Mouse (Mus musculus): ENCODE measurements around the gene Plpp7. TPM values are rescaled to one million over a fixed set of nuclear protein-coding genes. Genes with fewer than 3 reads are reported as not detected.

Plpp7 gene
- polyA plus RNA-seq, 1 experiment, result 7.7 TPM

DNA sequence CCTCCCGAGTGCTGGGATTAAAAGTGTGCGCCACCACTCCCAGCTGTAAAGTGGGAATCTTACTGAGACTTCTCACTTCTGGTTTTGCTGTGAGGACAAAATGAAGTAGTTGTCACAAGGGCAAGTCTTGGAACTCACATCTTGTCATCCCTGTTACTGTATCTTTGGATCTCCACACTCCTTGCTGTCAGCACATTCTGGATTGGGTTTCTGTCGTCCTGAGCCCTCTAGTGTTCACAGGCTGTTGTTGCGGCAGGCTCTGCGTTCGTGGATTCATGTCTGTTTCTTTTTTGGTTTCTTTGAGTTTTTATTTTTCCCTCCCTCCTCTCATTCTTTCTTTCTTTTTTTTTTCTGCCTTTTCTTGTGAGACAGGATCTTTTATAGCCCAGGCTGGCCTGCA, 35.1 kb downstream of the Plpp7 start:
- Histone ChIP-seq H3K27me3 (ENCODE audit: control insufficient read depth, insufficient read depth, low read length) (no peaks in the 10 kb centered on the region), H3K4me3 (ENCODE audit: control insufficient read depth, insufficient read depth, low read length) (no peak overlapping the region), H3K36me3 (ENCODE audit: control insufficient read depth, insufficient read depth, low read length) (no peaks in the 10 kb centered on the region), H3K4me1 (replicated peaks; ENCODE audit: control insufficient read depth, insufficient read depth, low read length) (peaks cover 26% of the 10 kb centered on the region), H3K27ac (ENCODE audit: control insufficient read depth, insufficient read depth, low read length) (no peak overlapping the region)
- TF ChIP-seq POLR2A (IDR thresholded peaks at IDR 0.05; ENCODE audit: control insufficient read depth, extremely low read depth, insufficient read depth, low read length, poor library complexity) (no peak), CTCF (IDR thresholded peaks at IDR 0.05; ENCODE audit: borderline replicate concordance, control insufficient read depth, extremely low read depth, insufficient read depth, low read length, poor library complexity) (no peak)
- peak; percentile 65 for DNase-seq
- WGBS, result 34% methylated on average over 6 of the region's 6 CpGs

- no peak overlapping the region for H3K4me3 ChIP-seq (ENCODE audit: control insufficient read depth, insufficient read depth, low read length)
- TF ChIP-seq CTCF (IDR thresholded peaks at IDR 0.05; ENCODE audit: borderline replicate concordance, control insufficient read depth, extremely low read depth, insufficient read depth, low read length, poor library complexity) (no peak), POLR2A (IDR thresholded peaks at IDR 0.05; ENCODE audit: control insufficient read depth, extremely low read depth, insufficient read depth, low read length, poor library complexity) (no peak)
- WGBS, result 94% methylated on average over 9 of the region's 9 CpGs
- H3K4me1 ChIP-seq (replicated peaks; ENCODE audit: control insufficient read depth, insufficient read depth, low read length), result peaks cover 26% of the 10 kb centered on the region
- H3K27ac ChIP-seq (ENCODE audit: control insufficient read depth, insufficient read depth, low read length), result peak overlapping the region; percentile 72
- DNase-seq, result no peak
- no peaks in the 10 kb centered on the region for H3K27me3 ChIP-seq (ENCODE audit: control insufficient read depth, insufficient read depth, low read length)
- no peaks in the 10 kb centered on the region for H3K36me3 ChIP-seq (ENCODE audit: control insufficient read depth, insufficient read depth, low read length)
Measured at GRCm38 (mm10) chr2:32131205-32131834, 36.0 kb downstream of the Plpp7 start.

DNA sequence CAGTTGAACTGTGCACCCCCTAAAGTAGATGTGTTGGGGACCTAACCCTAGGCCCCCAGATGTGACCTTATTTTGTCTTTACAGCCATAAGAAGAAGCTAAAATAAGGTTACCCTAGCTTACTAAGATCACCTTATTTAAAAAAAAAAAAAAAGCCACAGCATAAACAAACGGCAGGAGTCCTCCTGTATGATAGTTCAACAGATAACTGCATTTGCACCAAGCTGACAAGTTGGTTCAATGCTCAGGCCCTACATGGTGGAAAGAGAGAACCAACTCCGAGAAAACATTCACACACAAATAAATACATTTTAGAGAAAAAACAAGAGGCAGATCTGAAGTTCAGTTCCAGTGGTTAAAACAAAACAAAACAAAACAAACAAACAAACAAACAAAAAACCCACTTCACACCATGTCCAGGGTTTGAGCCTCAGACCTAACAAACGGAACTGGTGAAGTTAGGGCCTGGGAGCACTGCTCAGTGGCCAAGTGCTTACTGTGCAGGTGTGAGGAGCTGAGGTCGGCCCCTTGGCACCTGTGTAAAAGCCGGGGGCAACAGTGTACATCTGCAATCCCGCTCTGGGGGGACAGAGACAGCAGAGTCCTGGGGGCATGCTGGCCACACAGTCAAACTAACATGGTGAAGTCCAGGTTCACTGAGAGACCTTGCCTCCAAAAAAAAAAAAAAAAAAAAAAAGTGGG, 36.7 kb downstream of the Plpp7 start:
- peaks cover 26% of the 10 kb centered on the region for H3K4me1 ChIP-seq (replicated peaks; ENCODE audit: control insufficient read depth, insufficient read depth, low read length)
- 48% methylated on average over 6 of the region's 6 CpGs for WGBS
- peak overlapping the region; percentile 72 for H3K27ac ChIP-seq (ENCODE audit: control insufficient read depth, insufficient read depth, low read length)
- TF ChIP-seq POLR2A (IDR thresholded peaks at IDR 0.05; ENCODE audit: control insufficient read depth, extremely low read depth, insufficient read depth, low read length, poor library complexity), result no peak
- no peak for TF ChIP-seq CTCF (IDR thresholded peaks at IDR 0.05; ENCODE audit: borderline replicate concordance, control insufficient read depth, extremely low read depth, insufficient read depth, low read length, poor library complexity)
- no peaks in the 10 kb centered on the region for H3K27me3 ChIP-seq (ENCODE audit: control insufficient read depth, insufficient read depth, low read length)
- no peaks in the 10 kb centered on the region for H3K36me3 ChIP-seq (ENCODE audit: control insufficient read depth, insufficient read depth, low read length)
- DNase-seq, result no peak
- H3K4me3 ChIP-seq (ENCODE audit: control insufficient read depth, insufficient read depth, low read length), result no peak overlapping the region

DNA sequence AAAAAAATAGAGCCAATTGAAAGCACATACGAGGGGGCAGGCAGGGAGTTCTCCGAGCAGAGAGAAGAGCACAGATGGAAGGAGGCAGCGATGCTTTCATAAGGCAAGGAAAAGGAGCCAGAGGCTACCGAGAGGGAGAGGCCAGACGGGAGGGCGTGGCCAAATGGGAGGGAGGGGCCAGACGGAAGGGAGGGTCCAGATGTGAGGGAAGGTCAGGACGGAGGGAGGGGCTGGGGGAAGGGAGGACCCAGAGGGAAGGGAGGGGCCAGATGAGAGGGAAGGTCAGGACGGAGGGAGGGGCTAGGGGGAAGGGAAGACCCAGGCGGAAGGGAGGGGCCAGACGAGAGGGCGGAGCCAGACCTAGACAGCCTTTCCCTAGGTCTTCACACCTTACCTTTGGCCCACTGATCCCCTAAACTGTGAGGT, 37.3 kb downstream of the Plpp7 start:
- DNase-seq, result peak; percentile 32
- no peak for TF ChIP-seq CTCF (IDR thresholded peaks at IDR 0.05; ENCODE audit: borderline replicate concordance, control insufficient read depth, extremely low read depth, insufficient read depth, low read length, poor library complexity)
- TF ChIP-seq POLR2A (IDR thresholded peaks at IDR 0.05; ENCODE audit: control insufficient read depth, extremely low read depth, insufficient read depth, low read length, poor library complexity), result no peak
- Histone ChIP-seq H3K36me3 (ENCODE audit: control insufficient read depth, insufficient read depth, low read length) (no peaks in the 10 kb centered on the region), H3K4me1 (replicated peaks; ENCODE audit: control insufficient read depth, insufficient read depth, low read length) (peaks cover 25% of the 10 kb centered on the region), H3K4me3 (ENCODE audit: control insufficient read depth, insufficient read depth, low read length) (no peak overlapping the region), H3K27ac (ENCODE audit: control insufficient read depth, insufficient read depth, low read length) (peak overlapping the region; percentile 56; the same call in 1 of the 2 replicates), H3K27me3 (ENCODE audit: control insufficient read depth, insufficient read depth, low read length) (no peaks in the 10 kb centered on the region)
- WGBS, result 26% methylated on average over 12 of the region's 12 CpGs

DNA sequence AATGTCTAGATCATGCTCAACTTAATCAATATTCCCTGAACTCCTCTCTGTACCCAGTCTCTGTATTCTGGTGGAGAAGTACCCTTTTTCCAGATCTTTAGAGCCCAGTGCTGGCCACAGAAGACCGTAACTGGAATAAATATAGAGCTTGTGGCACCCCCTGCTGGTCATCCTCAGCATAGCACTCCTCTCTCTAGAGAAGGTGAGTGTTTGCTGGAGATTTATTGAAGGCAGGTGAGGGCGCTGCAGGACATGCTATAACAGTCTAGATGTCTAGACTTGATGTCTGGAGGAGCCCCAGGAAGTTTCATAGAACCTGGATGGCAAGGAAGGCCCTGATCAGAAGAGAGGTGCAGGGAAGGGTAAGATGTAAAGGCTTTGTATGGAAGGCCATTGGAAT, 38.7 kb downstream of the Plpp7 start:
- Histone ChIP-seq H3K4me1 (replicated peaks; ENCODE audit: control insufficient read depth, insufficient read depth, low read length) (peaks cover 19% of the 10 kb centered on the region), H3K27ac (ENCODE audit: control insufficient read depth, insufficient read depth, low read length) (no peak overlapping the region), H3K27me3 (ENCODE audit: control insufficient read depth, insufficient read depth, low read length) (no peaks in the 10 kb centered on the region), H3K36me3 (ENCODE audit: control insufficient read depth, insufficient read depth, low read length) (no peaks in the 10 kb centered on the region), H3K4me3 (ENCODE audit: control insufficient read depth, insufficient read depth, low read length) (no peak overlapping the region)
- TF ChIP-seq POLR2A (IDR thresholded peaks at IDR 0.05; ENCODE audit: control insufficient read depth, extremely low read depth, insufficient read depth, low read length, poor library complexity), result no peak
- no peak for TF ChIP-seq CTCF (IDR thresholded peaks at IDR 0.05; ENCODE audit: borderline replicate concordance, control insufficient read depth, extremely low read depth, insufficient read depth, low read length, poor library complexity)
- 6% methylated on average over 2 of the region's 2 CpGs for WGBS
- peak; percentile 92 for DNase-seq

DNA sequence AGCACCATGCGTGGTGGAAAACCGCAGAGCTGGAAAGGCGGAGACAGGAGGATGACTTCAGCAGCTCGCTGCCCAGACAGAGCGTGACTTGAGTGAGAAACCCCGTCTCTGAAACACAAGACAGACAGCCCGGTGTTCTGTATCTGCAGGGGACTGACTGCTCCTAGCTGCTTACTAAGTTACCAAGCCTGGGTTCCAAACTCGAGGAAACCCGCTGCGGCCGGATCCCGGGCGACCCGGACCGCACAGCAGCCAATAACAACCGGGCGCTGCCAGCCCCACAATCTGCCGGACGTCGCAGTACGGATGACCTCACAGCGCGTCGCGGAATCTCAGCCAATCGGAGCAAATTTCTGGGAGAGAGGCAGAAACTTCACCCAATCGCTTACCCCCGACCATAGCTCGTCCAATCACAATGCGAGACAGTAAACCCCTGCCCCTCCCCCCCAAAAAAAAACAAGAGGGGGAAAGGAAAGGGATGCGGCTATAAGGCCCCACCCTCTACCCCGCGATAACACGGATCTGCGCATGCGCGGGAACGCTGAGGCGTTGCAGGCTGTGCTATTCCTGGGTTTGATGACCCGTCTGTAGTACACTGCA, 42.4 kb downstream of the Plpp7 start:
- H3K27me3 ChIP-seq (ENCODE audit: control insufficient read depth, insufficient read depth, low read length), result no peaks in the 10 kb centered on the region
- H3K27ac ChIP-seq (ENCODE audit: control insufficient read depth, insufficient read depth, low read length), result peak overlapping the region; percentile 78
- TF ChIP-seq CTCF (IDR thresholded peaks at IDR 0.05; ENCODE audit: borderline replicate concordance, control insufficient read depth, extremely low read depth, insufficient read depth, low read length, poor library complexity) (peak; percentile 58; the same call in 1 of the 2 replicates), POLR2A (IDR thresholded peaks at IDR 0.05; ENCODE audit: control insufficient read depth, extremely low read depth, insufficient read depth, low read length, poor library complexity) (peak; percentile 90)
- under 1% methylated on average over 40 of the region's 40 CpGs for WGBS
- peak; percentile 95 for DNase-seq
- H3K36me3 ChIP-seq (ENCODE audit: control insufficient read depth, insufficient read depth, low read length), result no peaks in the 10 kb centered on the region
- H3K4me1 ChIP-seq (replicated peaks; ENCODE audit: control insufficient read depth, insufficient read depth, low read length), result peaks cover 2% of the 10 kb centered on the region; the same call in 1 of the 2 replicates
- H3K4me3 ChIP-seq (ENCODE audit: control insufficient read depth, insufficient read depth, low read length), result peak overlapping the region; percentile 76

Data from thymus, adult 2 months (tissue).